Mouse (Mus musculus) stomach, postnatal 0 days (tissue): ENCODE data around the gene Uqcrh. TPM values are rescaled to one million over a fixed set of nuclear protein-coding genes. Genes with fewer than 3 reads are reported as not detected.
A peak's percentile ranks its signal among the peaks of the same experiment; 100 is the strongest.

ENCODE experiments used
- ATAC-seq: fragments of 200-750 bp; cut with Nextera tagmentation; 2 replicates; pipeline ENCODE4 v1.8.0; 2017; ENCODE audit not compliant: low FRiP score, low TSS enrichment
- DNase-seq: peaks from one replicate; pipeline ENCODE4 v3.0.0-alpha.2; 2016; ENCODE audit warnings: low spot score
- H3K27ac ChIP-seq: fragments of 300-500 bp; sonication (generic); replicated peaks from 2 replicates; pipeline ENCODE4 v1.5.1; 2014; ENCODE audit warnings: mild to moderate bottlenecking, control low read depth
- H3K27me3 ChIP-seq: fragments of 300-500 bp; sonication (generic); 2 replicates; pipeline ENCODE4 v1.6.1; 2014; ENCODE audit warnings: low read length; ENCODE audit not compliant: control insufficient read depth, insufficient read depth
- H3K36me3 ChIP-seq: fragments of 300-500 bp; sonication (generic); 2 replicates; pipeline ENCODE4 v1.6.1; 2014; ENCODE audit warnings: low read length, mixed read lengths; ENCODE audit not compliant: control insufficient read depth, insufficient read depth
- H3K4me1 ChIP-seq: fragments of 300-500 bp; sonication (generic); replicated peaks from 2 replicates; pipeline ENCODE4 v1.6.1; 2014; ENCODE audit warnings: antibody characterized with exemption; ENCODE audit not compliant: control insufficient read depth, insufficient read depth
- H3K4me2 ChIP-seq: fragments of 300-500 bp; sonication (generic); replicated peaks from 2 replicates; pipeline ENCODE4 v1.6.1; 2014; ENCODE audit warnings: low read depth, mild to moderate bottlenecking, control low read depth, moderate library complexity
- H3K4me3 ChIP-seq: fragments of 300-500 bp; sonication (generic); 2 replicates; pipeline ENCODE4 v1.5.1; 2014; ENCODE audit warnings: low read depth, low read length, control low read depth
- H3K9ac ChIP-seq: fragments of 300-500 bp; sonication (generic); 2 replicates; pipeline ENCODE4 v1.6.1; 2014; ENCODE audit warnings: mild to moderate bottlenecking, low read length, control low read depth, mixed read lengths
- H3K9me3 ChIP-seq: fragments of 300-500 bp; sonication (generic); 2 replicates; pipeline ENCODE4 v1.6.1; 2016; ENCODE audit warnings: low read length; ENCODE audit not compliant: control insufficient read depth
- CTCF ChIP-seq: IDR thresholded peaks from 2 replicates; pipeline ENCODE4 v1.5.1; 2016; ENCODE audit warnings: antibody characterized with exemption, low read depth, mild to moderate bottlenecking, moderate library complexity
- EP300 ChIP-seq: optimal IDR thresholded peaks from 2 replicates; pipeline ENCODE3; 2016; ENCODE audit warnings: antibody characterized with exemption
- WGBS: fragments of 180-500 bp; shearing (Covaris S2); extraction: QIAGEN DNeasy Blood & Tissue Kit; methylation state at CpG from one replicate; pipeline ENCODE4 v1.1.7; 2014; 5-methylcytosine and 5-hydroxymethylcytosine counted together
- polyA plus RNA-seq: library from polyadenylated mRNA; unstranded; fragments of >200 nt; fragmentation: Nextera tagmentation; extraction: Ambion mirVana; gene quantifications from 2 replicates; pipeline ENCODE4 v1.2.1, GENCODE M21; 2015

The Uqcrh gene
- polyA plus RNA-seq, 1 experiment from 2014 or later = 571 TPM

GRCm38 (mm10) chr4:116052526-116053293 is 22.2 kb downstream of the Uqcrh start:
- Histone ChIP-seq H3K36me3 (no peaks in the 10 kb centered on the region), H3K27ac (peak overlapping the region; percentile 94), H3K4me2 (peak overlapping the region; percentile 84), H3K9me3 (no peaks in the 10 kb centered on the region), H3K4me3 (peak overlapping the region; percentile 59), H3K27me3 (no peaks in the 10 kb centered on the region), H3K9ac (peak overlapping the region; percentile 59), H3K4me1 (no peaks in the 10 kb centered on the region)
- DNase-seq (peak; percentile 44), ATAC-seq (peak; percentile 36)
- no peak for TF ChIP-seq EP300
- peak; percentile 62 for TF ChIP-seq CTCF
- WGBS = 7% methylated on average over 21 of the region's 22 CpGs

- no peak overlapping the region for H3K4me3 ChIP-seq
- no peak overlapping the region for H3K9ac ChIP-seq
- 52% methylated on average over 3 of the region's 3 CpGs for WGBS
- H3K9me3 ChIP-seq = no peaks in the 10 kb centered on the region
- H3K27ac ChIP-seq = no peak overlapping the region
- no peak for DNase-seq
- no peaks in the 10 kb centered on the region for H3K36me3 ChIP-seq
- no peaks in the 10 kb centered on the region for H3K27me3 ChIP-seq
- TF ChIP-seq EP300 = no peak
- no peak for TF ChIP-seq CTCF
- H3K4me2 ChIP-seq = no peak overlapping the region
- H3K4me1 ChIP-seq = no peaks in the 10 kb centered on the region
- ATAC-seq = no peak
Observed at GRCm38 (mm10) chr4:116049211-116049610, 25.7 kb downstream of the Uqcrh start.

GRCm38 (mm10) chr4:116048130-116048920 is 26.5 kb downstream of the Uqcrh start:
- no peak for TF ChIP-seq CTCF
- no peak for TF ChIP-seq EP300
- H3K9ac ChIP-seq = no peak overlapping the region
- no peaks in the 10 kb centered on the region for H3K27me3 ChIP-seq
- WGBS = 50% methylated on average over 7 of the region's 7 CpGs
- no peak overlapping the region for H3K27ac ChIP-seq
- H3K4me1 ChIP-seq = no peaks in the 10 kb centered on the region
- ATAC-seq (peak; percentile 57), DNase-seq (peak; percentile 27)
- 0 out of 2 replicates have a peak, but pooled peaks cover 3% of the 10 kb centered on the region for H3K36me3 ChIP-seq
- no peak overlapping the region for H3K4me2 ChIP-seq
- H3K9me3 ChIP-seq = no peaks in the 10 kb centered on the region
- H3K4me3 ChIP-seq = no peak overlapping the region

- Histone ChIP-seq H3K27ac (no peak overlapping the region), H3K4me3 (no peak overlapping the region), H3K36me3 (0 out of 2 replicates have a peak, but pooled peaks cover 3% of the 10 kb centered on the region), H3K4me2 (no peak overlapping the region), H3K27me3 (no peaks in the 10 kb centered on the region), H3K9me3 (no peaks in the 10 kb centered on the region), H3K9ac (no peak overlapping the region), H3K4me1 (no peaks in the 10 kb centered on the region)
- ATAC-seq (no peak), DNase-seq (no peak)
- 71% methylated on average over 1 of the region's 1 CpGs for WGBS
- TF ChIP-seq CTCF = no peak
- no peak for TF ChIP-seq EP300
Observed at GRCm38 (mm10) chr4:116047681-116048080, 27.2 kb downstream of the Uqcrh start.

- 84% methylated on average over 2 of the region's 2 CpGs for WGBS
- no peak for TF ChIP-seq EP300
- TF ChIP-seq CTCF = no peak
- no peak for DNase-seq
- H3K36me3 ChIP-seq = 0 out of 2 replicates have a peak, but pooled peaks cover 3% of the 10 kb centered on the region
- no peak overlapping the region for H3K9ac ChIP-seq
- no peaks in the 10 kb centered on the region for H3K27me3 ChIP-seq
- no peak for ATAC-seq
- no peak overlapping the region for H3K4me2 ChIP-seq
- H3K27ac ChIP-seq = no peak overlapping the region
- no peak overlapping the region for H3K4me3 ChIP-seq
- H3K9me3 ChIP-seq = no peaks in the 10 kb centered on the region
- no peaks in the 10 kb centered on the region for H3K4me1 ChIP-seq
Observed at GRCm38 (mm10) chr4:116046604-116047003, 28.3 kb downstream of the Uqcrh start.
